Mouse (Mus musculus) layer of hippocampus, postnatal 25 days (tissue): Measurements from ENCODE around the gene Insl5. TPM values are rescaled to one million over a fixed set of nuclear protein-coding genes. Genes with fewer than 3 reads are reported as not detected.

Experiments used
- DNase-seq, 2 experiments: peaks; one replicate each; pipeline ENCODE4 v3.0.0; 2022; ENCODE audit warnings: mixed read lengths in 2 of 2, low spot score in 1 of 2; ENCODE audit errors: extremely low spot score in 1 of 2
- total RNA-seq, 2 experiments: library from RNA; stranded (reverse); gene quantifications; 2 replicates each; pipeline ENCODE4 v1.2.3; 2021

Insl5 gene
- total RNA-seq, 2 experiments from 2014 or later: 0.99 TPM; not detected in 1

DNA sequence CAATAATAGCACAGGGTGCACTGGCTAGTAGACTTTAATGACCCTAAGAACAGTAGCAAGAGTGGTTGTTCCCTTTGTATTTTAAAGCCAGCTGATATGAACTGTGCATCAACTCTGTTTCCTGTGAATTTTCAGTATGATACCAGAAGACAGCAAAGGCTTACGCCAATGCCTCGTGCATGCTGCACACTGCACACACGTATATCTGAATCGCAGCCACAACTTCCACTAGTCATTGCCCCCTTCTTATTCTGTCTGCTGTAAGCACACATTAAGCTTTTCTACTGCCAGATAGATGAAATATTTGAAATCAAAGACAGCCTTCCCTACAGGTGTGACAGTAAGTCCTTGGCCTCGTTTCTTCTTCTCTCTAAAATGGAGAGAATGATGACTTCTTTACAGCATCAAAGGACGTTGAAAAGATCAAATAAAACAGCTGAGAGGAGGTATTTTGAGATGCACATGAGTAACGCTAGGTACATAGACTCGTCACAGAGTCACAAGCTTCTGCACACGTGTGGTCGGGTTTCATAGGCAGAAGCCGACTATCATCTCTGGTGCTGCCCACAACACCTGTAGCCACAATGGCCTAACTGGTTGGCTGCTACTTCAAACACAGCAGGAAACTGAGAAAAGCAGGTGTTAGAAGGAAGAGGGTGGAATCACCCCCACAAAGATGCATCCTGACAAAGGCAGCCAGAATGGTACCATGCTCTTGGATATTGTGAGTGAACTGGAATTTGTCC lies 35.9 kb downstream of the Insl5 start:
- no peak for DNase-seq

DNA sequence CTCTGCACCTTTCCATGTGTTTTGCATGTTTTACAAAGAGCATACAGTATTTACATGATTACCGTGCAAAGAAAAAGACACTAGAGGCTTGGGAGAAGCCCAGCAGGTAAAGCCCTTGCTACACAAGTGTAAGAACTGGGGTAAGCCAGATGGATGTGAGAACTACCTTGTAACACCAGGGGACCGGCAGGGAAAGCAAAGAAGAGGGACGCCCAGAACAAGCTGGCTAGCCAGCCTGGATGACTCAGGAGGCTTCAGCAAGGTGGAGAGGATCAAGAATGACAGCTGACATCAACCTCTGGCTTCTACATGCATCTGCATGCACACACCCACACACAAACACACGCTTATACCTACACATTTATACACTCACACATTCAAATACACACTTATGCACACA lies 36.6 kb downstream of the Insl5 start:
- no peak for DNase-seq

DNA sequence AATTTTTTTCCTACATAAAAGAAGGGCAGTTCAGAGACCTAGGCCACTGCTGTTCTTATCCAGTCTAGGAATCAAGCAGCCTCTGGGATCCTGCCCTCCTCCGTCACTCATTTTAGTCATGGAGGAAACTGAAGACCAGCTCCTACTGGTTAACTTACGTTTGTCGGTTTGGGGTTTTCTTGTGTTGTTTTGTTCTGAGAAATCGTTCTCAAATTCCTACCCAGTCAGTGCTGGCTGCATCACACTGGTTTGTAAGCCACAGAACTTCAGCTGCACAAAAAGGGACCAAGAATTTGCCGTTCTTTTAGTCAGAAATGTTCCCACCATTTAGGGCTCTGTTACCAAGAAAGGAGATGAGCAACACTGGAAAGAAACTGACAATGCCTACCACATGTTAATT lies 37.3 kb downstream of the Insl5 start:
- no peak for DNase-seq

DNA sequence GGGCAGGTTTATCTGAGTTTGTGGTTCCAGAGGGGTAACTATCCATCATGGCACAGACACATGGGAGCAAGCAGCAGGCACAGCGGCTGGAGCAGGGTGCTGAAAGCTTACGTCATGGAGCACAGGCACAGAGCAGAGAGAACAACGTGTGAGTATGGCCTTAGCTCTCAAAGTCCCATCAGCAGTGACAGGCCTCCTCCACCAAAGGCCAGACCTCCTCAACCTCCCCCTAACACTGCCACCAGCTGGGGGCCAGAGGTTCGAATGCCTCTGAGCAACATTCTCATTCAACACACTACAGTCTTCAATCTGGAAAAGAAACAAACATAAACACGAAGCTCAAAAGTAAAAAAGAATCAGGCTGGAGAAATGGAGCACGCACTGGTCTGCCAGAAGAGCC lies 38.1 kb downstream of the Insl5 start:
- no peak for DNase-seq

DNA sequence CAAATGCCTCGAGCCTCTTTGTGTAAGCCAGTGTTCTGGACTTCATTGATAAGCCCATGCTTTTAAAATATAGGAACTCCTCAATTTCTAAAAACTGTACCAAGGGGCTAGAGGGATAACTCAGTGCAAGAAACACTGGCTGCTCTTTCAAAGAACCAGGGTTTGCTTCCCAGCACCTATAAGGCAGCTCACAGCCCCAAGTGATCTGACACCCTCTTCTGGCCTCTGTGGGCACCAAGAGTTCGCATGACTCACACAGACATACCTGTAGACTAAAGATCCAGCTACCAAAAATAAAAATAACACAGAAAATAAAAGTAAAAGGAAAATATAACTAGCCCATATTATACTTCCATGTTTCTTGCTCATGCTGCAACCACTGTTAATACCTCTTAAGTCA lies 38.9 kb downstream of the Insl5 start:
- DNase-seq: no peak

DNA sequence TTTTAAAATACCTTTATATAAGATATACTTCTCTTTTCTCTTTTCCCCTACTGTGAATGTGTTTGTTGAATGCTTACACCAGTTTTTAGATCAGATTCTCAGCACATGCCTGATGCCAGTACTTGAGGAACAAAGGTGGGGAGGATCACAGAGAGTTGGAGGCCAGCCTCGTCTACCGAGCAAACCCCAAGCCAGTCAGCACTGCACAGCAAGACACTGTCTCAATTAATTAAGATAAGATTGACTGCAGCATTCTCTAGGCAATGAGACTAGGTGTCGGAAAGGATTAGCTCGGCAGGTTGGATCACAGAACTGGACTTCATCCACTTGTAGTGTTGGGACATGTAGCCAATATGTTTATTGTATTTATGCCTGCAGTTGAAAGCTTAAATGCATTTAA lies 39.3 kb downstream of the Insl5 start:
- DNase-seq: no peak

DNA sequence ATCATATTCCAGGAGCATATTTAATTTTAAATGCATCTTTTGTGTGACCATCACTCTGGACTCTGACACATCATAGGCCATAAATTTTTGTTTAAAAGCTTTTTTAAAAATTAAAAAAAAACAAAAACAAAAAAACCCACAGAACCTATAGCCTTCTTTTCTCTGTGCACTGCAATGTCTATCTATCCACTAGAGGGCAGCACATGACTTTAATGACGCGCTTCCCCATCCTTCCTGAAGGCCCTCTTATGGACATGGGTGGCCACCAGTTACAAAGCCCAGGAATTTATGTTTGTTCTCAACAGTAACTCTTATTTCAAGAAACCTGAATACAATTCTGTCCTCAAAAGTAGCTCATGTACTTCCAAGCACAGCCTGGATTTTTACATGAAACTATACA lies 39.7 kb downstream of the Insl5 start:
- peak in 1 of 2 experiments; percentile 60 for DNase-seq

DNA sequence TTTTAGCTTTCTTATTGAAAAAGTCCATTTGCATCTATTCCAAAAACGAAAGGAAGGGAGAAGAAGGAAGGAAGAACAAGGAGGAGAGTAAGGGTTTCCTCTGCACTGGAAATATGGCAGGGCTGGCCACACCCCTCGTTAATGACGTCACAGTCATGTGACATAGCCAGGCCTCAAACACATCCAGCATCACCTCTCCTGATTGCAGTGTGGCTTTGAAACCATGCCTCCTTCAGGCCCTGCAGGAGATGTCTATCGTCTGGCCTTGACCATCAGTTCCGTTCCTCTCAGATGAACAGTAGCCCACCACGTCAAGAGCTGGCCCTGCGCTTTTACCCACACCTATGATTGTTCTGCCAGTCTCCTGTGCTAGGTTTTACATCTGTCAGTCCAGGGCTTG lies 40.5 kb downstream of the Insl5 start:
- DNase-seq: no peak

DNA sequence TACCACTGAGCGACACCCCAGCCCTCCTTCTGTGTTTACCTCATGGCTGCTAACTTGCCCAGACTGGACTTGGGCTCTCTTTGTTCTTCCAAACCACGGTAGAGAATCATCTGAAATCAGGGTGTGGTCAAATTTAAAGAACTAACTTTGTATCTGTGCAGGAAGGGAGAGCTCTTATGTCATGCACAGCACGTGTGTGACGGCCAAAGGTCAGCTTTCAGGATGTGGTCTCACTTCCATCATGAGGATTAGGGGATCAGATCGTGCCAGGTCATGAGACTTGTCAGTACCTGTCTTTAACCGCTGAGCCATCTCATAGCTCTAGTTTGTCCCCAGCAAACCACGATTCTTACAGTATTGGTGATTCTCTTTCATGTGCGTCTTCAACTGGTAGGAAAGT lies 44.9 kb downstream of the Insl5 start:
- no peak for DNase-seq

DNA sequence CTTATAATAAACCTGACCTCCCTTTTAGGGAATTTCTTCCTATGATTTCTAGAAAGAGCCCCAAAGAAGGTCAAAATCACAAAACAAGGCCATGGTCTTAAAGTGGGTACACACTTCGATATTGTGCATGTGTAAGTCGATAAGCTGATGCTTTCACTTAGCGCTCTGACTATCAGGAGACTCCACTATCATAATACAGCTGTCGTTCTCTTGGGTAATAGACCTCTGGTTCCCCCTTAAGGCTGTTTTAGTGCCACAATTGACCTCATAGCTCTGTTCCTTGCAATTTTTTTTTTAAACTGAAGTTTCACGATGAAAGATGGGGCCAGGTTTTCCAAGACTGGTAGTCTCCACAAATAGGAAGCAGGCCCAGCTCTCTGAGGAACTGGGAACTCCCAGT lies 47.3 kb downstream of the Insl5 start:
- no peak for DNase-seq

DNA sequence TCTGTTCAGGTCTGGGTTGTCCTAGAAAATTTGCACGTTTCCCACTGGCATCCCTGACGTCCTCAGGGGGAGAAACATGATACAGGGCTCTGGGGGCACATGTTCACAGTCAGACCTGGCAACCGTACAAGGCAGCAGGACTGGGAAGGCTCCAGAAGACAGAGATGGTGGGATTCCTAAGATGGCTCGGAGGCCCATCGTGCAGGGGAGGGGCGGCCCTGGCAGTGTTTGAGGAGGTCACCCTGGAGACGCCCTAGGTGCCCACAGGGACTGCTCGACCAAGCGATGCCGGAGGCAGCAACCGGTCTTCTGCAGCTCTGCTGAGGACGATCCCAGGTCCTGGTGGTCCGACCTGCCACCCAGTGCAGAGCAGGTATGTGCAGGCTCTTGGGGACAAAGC lies 48.2 kb downstream of the Insl5 start, which contains the start of gene Tctex1d1:
Gene Tctex1d1, plus strand, starts transcription at position 167 of the 400 bp plus-strand sequence.
- DNase-seq: no peak

DNA sequence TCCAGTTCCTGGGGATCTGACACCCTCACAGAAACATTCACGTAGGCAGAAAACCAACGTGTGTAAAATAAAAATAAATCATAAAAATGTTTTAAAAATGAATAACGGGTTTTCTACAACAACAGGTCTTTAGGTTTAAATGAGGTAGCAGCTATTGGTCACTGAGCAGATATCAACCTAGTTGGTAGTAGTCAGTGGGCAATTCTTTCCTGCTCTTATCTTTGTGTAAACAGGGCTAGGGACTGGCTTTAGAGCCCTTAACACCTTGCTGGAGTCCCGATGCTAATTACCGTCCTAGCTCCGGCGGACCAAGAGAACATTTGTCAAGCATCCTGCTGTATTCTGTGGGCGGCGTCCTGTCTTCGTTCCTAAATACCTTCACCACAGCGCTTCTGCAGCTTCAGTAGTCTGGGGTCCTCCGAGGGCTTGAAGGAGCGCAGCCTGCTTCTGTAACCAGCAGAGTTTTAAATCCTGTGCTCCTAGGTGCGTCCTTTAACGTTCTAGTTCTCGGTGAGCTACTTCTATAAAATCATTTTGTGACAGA lies 48.8 kb downstream of the Insl5 start:
- DNase-seq: no peak

DNA sequence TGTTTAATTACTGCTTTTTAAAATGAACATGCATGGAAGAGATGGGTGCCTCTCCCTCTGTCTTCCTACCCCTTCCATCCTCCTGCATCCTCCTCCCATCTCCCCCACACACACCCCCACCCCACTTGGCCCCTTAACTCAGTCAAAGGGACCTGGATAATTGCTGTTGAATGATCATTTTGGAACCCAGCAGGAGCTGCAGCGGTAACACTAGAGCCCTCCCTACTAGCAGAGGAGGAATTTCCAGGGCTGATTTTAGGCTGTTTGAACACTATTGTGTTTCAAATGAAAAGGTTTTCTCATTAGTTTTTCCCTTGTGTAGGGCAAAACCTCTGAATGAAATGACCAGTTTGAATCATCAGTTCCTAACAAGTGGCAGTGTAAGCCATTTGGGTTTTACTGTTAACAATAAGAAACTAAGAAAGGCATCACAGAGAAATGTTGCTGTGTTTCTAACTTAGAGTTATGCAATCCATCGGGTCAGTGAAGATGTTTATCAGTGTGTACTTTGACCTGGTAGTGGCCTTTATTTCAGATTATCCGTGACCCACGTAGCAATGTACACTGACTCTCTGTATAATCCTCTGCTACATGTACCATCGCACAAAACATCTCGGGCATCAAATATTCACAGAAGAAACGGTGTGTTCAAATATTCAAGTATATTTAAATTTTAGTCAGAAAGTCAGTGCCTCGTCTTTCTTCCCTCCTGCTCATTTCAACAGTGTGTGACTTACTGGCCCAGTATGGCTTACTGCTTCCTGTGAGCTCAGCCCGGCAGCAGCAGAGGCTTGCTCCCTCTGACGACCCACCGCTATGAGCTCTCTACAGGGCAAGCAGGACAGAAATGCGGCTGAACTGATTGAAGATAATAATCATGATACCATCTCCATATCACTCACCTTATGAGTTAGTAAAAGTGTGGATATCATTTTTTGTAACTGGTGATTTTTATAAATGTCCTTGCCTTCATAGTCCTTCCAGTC lies 50.1 kb downstream of the Insl5 start:
- no peak for DNase-seq

DNA sequence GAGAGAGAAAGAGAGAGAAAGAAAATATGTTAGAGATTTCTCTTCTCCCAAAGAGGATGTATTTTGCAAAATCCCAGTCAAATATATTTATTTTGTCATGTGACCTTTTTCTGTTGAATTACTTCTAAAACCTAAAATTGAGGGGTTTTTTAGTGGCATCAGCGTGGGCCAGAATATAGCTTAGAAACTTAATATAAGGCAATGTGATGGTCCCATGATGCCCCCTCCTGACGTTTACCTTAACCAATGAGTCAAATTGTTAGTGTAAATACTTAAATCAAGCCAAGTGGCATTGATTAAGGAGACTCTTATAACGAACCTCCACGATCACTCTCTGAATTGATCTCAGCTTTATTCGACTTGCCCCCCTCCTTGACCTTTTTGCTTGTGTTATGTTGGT lies 52.5 kb downstream of the Insl5 start:
- no peak for DNase-seq

DNA sequence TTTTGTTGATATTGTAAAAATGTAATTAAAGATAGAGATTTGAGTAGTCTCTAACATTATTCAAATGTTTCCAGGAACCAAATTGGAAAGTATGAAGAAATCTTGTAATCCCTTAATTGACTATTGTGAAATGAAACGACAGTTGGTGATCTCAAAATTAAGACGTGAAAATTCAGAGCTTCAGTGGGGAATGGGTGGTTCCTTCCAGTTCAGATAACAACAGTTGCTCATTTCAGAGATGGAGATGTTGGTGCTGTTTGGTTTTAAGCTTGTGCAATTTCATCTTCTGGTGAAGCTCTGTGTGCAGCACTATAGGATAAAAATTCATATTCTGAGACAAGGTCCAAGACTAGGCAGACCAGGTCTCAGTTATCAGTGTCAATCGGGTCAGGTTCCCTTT lies 54.6 kb downstream of the Insl5 start:
- DNase-seq: no peak

DNA sequence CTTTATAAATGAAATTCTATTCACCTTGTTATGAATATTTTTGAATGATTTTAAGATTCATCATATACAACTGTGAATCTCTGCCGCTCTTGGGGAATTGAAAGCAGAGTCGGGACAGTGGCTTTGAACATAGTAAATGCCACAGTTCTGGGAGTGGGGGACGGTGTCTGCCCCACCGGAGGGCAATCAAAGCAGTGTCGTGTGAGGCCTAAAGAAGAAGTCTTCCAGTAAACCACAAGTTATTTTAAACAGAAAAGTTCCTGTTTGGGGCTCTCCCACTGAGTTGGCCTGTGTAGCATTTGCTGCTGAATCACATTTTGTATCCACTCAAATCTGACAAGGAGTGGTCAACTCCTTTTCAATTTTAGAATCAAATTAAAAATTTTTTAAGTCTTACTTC lies 55.5 kb downstream of the Insl5 start:
- DNase-seq: no peak

DNA sequence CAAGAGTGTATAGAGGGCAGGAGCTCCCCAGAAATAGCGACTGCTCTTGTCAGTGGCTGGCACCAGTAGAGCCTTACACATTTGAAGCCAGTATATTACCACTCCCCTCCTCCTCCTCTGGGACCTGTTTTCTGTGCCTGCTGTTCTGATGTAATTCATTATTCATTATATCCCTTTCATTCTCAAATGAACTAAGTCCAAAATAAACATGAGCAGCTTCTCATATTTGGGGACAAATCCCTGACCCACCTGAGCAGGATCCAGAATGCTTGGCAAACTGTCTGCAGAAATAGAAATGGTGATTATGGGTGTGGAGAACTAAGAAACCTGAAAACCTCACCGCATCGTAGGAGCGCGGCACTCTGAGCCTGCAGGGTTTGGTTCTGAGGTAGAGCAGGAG lies 57.0 kb downstream of the Insl5 start:
- no peak for DNase-seq
